Mouse (Mus musculus) lung, postnatal 0 days (tissue): Measurements from ENCODE around the gene Nipsnap3b. TPM values are rescaled to one million over a fixed set of nuclear protein-coding genes. Genes with fewer than 3 reads are reported as not detected.

Source experiments
- ATAC-seq: fragments of 200-750 bp; cut with Nextera tagmentation; 2 replicates; pipeline ENCODE4 v1.8.0; 2017; ENCODE audit warnings: moderate library complexity
- DNase-seq: peaks from one replicate; pipeline ENCODE4 v3.0.0-alpha.2; 2016; ENCODE audit warnings: low spot score
- H3K27ac ChIP-seq: fragments of 300-500 bp; sonication (generic); 2 replicates; pipeline ENCODE4 v1.5.1; 2014; ENCODE audit warnings: antibody characterized with exemption, mild to moderate bottlenecking, low read length, mixed read lengths
- H3K27me3 ChIP-seq: fragments of 300-500 bp; sonication (generic); replicated peaks from 2 replicates; pipeline ENCODE4 v1.6.1; 2014; ENCODE audit warnings: low read length, mixed read lengths; ENCODE audit not compliant: insufficient read depth
- H3K36me3 ChIP-seq: fragments of 300-500 bp; sonication (generic); 2 replicates; pipeline ENCODE4 v1.6.1; 2014; ENCODE audit warnings: low read length, mixed read lengths; ENCODE audit not compliant: insufficient read depth
- H3K4me1 ChIP-seq: fragments of 300-500 bp; sonication (generic); 2 replicates; pipeline ENCODE4 v1.6.1; 2014; ENCODE audit warnings: antibody characterized with exemption, low read depth, low read length, mixed read lengths; ENCODE audit not compliant: insufficient read depth
- H3K4me2 ChIP-seq: fragments of 300-500 bp; sonication (generic); replicated peaks from 2 replicates; pipeline ENCODE4 v1.6.1; 2014; ENCODE audit warnings: low read depth, mild to moderate bottlenecking, low read length, moderate library complexity, mixed read lengths
- H3K4me3 ChIP-seq: fragments of 300-500 bp; sonication (generic); 2 replicates; pipeline ENCODE4 v1.5.1; 2014; ENCODE audit warnings: low read depth, low read length
- H3K9ac ChIP-seq: fragments of 300-500 bp; sonication (generic); replicated peaks from 2 replicates; pipeline ENCODE4 v1.6.1; 2014; ENCODE audit warnings: low read depth, mild to moderate bottlenecking
- H3K9me3 ChIP-seq: fragments of 300-500 bp; sonication (generic); 2 replicates; pipeline ENCODE4 v1.6.1; 2016; ENCODE audit warnings: low read length, mixed read lengths
- CTCF ChIP-seq: IDR thresholded peaks from 2 replicates; pipeline ENCODE4 v1.5.1; 2016; ENCODE audit warnings: antibody characterized with exemption, mild to moderate bottlenecking
- EP300 ChIP-seq: IDR thresholded peaks from 2 replicates; pipeline ENCODE4 v1.6.1; 2016; ENCODE audit warnings: antibody characterized with exemption, mild to moderate bottlenecking, control low read depth
- WGBS: fragments of 180-500 bp; shearing (Covaris S2); extraction: QIAGEN DNeasy Blood & Tissue Kit; methylation state at CpG from one replicate; pipeline ENCODE4 v1.1.7; 2014; 5-methylcytosine and 5-hydroxymethylcytosine counted together
- polyA plus RNA-seq: library from polyadenylated mRNA; unstranded; fragments of >200 nt; fragmentation: Nextera tagmentation; extraction: Ambion mirVana; gene quantifications from 2 replicates; pipeline ENCODE4 v1.2.1, GENCODE M21; 2015

The Nipsnap3b gene
- polyA plus RNA-seq, result 77.4 and 79.4 TPM in 2 replicates

DNA sequence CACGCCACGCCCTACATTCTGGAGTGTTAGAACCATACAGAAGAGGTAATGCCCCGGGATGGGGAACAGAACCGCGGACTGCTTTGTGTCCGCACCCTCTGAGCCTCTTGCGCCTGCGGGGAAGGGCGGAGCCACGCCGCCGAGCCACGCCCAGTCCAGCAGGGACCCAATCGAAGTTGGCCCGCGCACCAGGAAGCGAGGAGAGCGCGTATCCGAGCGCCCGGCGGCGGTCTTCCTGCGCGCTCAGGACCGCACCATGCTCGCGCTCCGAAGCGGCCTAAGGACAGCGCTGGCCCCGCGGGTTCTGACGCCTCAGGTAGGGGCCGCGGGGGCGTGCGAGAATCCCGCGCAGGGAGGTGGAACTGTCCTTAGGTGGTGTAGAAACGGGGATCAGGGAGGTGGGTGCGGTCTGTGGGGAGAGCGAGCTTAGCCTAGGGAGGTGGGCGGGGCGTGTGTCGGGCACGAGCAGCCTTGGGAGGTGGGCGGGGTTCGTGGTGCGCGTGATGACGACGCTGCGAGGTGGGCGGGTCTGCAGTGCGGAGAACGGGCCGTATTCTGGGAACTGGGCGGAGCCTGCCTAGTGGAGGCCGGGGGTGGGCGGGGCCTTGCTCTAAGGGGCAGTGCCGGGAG, at the start of gene Nipsnap3b:
Gene Nipsnap3b (plus strand): TSS at position 149 of the 630 bp plus-strand sequence.
- peak; percentile 97 for ATAC-seq
- H3K4me1 ChIP-seq, result peaks cover 5% of the 10 kb centered on the region; the same call in 1 of the 2 replicates
- peak within 1 kb of the TSS; percentile 50 for H3K4me2 ChIP-seq
- H3K36me3 ChIP-seq, result no peaks in the 10 kb centered on the region
- no peaks in the 10 kb centered on the region for H3K27me3 ChIP-seq
- H3K9me3 ChIP-seq, result 0 out of 2 replicates have a peak, but pooled peaks cover under 1% of the 10 kb centered on the region
- 2% methylated on average over 60 of the region's 63 CpGs for WGBS
- H3K27ac ChIP-seq, result peak within 1 kb of the TSS; percentile 84
- H3K4me3 ChIP-seq, result peak within 1 kb of the TSS; percentile 74
- no peak for TF ChIP-seq CTCF
- no peak for TF ChIP-seq EP300
- peak; percentile 99 for DNase-seq
- peak within 1 kb of the TSS; percentile 58 for H3K9ac ChIP-seq

DNA sequence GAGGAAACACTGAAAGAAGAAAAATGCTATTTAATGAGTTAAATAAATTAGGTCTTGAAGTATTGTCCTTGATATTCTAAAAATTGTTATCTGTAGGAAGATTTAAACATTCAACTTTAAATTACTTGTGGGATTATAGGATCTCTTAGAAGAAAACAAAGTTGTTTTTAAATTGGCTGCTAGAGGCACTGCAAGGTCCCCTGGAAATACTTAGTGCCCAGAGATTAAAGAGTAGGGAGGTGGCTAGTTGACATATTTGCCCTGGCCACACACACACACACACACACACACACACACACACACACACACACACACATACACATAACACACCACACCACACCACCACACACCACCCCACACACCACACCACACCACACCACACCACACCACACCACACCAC, 47.4 kb upstream of the Nipsnap3b start, which contains the start of gene Olfr270:
Gene Olfr270 (plus strand): TSS at position 301 of the 400 bp plus-strand sequence.
- TF ChIP-seq EP300 (no peak), CTCF (no peak)
- ATAC-seq (no peak), DNase-seq (no peak)
- no peak within 1 kb of the TSS for H3K9ac ChIP-seq
- no peak within 1 kb of the TSS for H3K4me2 ChIP-seq
- H3K4me1 ChIP-seq, result no peaks in the 10 kb centered on the region
- H3K4me3 ChIP-seq, result no peak within 1 kb of the TSS
- H3K36me3 ChIP-seq, result no peaks in the 10 kb centered on the region
- H3K9me3 ChIP-seq, result no peaks in the 10 kb centered on the region
- H3K27ac ChIP-seq, result no peak within 1 kb of the TSS
- 0 out of 2 replicates have a peak, but pooled peaks cover 4% of the 10 kb centered on the region for H3K27me3 ChIP-seq

DNA sequence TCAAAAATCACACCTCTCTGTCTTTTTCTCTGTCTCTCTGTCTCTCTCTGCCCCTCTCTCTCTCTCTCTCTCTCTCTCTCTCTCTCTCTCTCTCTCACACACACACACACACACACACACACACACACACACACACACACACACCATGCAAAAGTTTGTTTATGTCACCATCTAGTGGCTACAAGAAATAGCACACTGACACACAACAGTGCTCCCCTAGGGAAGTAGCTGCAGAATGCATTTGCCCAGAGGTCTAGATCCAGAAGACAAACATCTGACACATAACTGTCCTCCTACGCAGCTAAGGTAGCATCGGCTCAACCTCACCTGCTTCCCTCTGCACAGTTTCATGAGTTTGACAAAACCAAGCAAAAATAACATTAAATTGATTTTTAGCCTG, 26.5 kb upstream of the Nipsnap3b start:
- DNase-seq (no peak), ATAC-seq (no peak)
- H3K4me1 ChIP-seq, result no peaks in the 10 kb centered on the region

DNA sequence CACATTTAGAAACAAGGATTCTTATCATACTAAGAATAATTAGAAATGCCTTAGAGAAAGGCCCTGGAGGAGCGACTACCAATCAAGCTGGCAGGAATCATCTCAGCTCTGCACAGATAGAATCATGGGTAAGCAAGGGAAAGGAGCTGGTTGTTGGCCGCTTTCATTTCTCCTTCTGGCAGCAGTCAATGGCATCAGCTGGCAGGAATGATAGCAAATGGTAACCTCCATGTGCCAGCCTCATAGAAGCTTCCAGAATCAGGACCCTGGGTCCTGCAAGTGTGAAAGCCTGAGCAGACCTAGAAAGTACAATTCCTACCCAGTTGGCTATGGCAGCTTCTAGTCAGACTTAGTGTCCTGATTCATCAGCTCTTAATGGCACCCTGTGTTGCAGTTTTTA, 25.4 kb upstream of the Nipsnap3b start:
- DNase-seq, result no peak
- Histone ChIP-seq H3K4me1 (no peaks in the 10 kb centered on the region), H3K9ac (no peak overlapping the region), H3K27me3 (no peaks in the 10 kb centered on the region), H3K4me2 (no peak overlapping the region), H3K4me3 (no peak overlapping the region), H3K36me3 (no peaks in the 10 kb centered on the region), H3K27ac (no peak overlapping the region), H3K9me3 (no peaks in the 10 kb centered on the region)
- no peak for ATAC-seq
- 81% methylated on average over 2 of the region's 2 CpGs for WGBS
- no peak for TF ChIP-seq CTCF
- no peak for TF ChIP-seq EP300

More for the DNA sequence above, 26.5 kb upstream of the Nipsnap3b start:
- H3K4me3 ChIP-seq, result no peak overlapping the region
- TF ChIP-seq CTCF, result peak; percentile 62
- no peak for TF ChIP-seq EP300
- H3K9me3 ChIP-seq, result no peaks in the 10 kb centered on the region
- H3K9ac ChIP-seq, result no peak overlapping the region
- H3K36me3 ChIP-seq, result no peaks in the 10 kb centered on the region
- 67% methylated on average over 2 of the region's 2 CpGs for WGBS
- no peak overlapping the region for H3K27ac ChIP-seq
- no peak overlapping the region for H3K4me2 ChIP-seq
- no peaks in the 10 kb centered on the region for H3K27me3 ChIP-seq

DNA sequence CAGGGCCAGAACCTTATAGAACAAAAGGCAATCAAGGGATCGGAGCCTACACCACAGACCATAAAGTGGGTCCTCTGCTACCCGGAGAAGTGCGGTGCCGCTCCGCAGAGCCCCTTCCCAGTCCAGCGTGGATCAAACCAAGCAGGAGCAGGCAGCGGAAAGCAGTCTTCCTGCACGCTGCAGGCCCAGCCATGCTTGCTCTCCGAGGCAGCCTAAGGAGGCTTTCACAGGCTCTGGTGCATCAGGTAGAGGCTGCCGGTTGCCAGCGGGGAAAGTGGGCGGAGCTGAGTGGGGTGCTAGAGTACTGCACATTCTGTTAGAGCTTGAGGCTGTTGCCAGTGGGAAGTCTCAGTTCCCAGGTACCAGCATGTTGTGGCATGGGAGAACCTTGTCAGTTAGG, 22.4 kb upstream of the Nipsnap3b start, which contains the start of gene Nipsnap3a:
Gene Nipsnap3a (plus strand): TSS at position 25 of the 400 bp plus-strand sequence.
- TF ChIP-seq CTCF, result no peak
- no peak for TF ChIP-seq EP300
- H3K4me2 ChIP-seq, result no peak within 1 kb of the TSS
- no peaks in the 10 kb centered on the region for H3K36me3 ChIP-seq
- no peaks in the 10 kb centered on the region for H3K9me3 ChIP-seq
- WGBS, result 28% methylated on average over 12 of the region's 12 CpGs
- H3K27me3 ChIP-seq, result no peaks in the 10 kb centered on the region
- peak; percentile 30; the same call in 1 of the 2 replicates for ATAC-seq
- no peaks in the 10 kb centered on the region for H3K4me1 ChIP-seq
- DNase-seq, result no peak
- no peak within 1 kb of the TSS for H3K9ac ChIP-seq
- no peak within 1 kb of the TSS for H3K27ac ChIP-seq
- no peak within 1 kb of the TSS for H3K4me3 ChIP-seq

DNA sequence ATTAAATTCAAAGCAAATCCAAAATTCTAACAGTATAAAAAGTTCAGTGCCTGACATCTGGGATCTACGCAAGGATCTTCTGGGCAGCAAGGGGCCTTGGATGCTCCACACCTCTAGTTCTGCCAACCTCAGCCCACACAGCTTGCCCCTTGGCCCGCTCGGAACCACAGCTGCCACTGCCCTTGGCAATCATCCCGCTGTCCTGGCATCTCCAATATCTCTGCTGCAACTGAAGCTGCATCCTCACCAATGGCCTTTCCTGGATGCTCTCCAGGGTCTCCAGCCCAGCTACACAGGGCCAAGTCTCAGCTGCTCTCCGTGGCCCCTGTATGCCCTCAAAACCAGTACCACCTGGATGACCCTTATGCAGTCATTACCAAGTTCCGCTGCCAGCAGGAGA, 12.2 kb upstream of the Nipsnap3b start:
- Histone ChIP-seq H3K36me3 (no peaks in the 10 kb centered on the region), H3K4me3 (no peak overlapping the region), H3K9me3 (no peaks in the 10 kb centered on the region), H3K4me2 (no peak overlapping the region), H3K9ac (no peak overlapping the region), H3K27me3 (no peaks in the 10 kb centered on the region), H3K27ac (no peak overlapping the region), H3K4me1 (no peaks in the 10 kb centered on the region)
- ATAC-seq (no peak), DNase-seq (no peak)
- 91% methylated on average over 6 of the region's 6 CpGs for WGBS
- TF ChIP-seq EP300, result no peak
- TF ChIP-seq CTCF, result no peak
